Mouse (Mus musculus) heart, postnatal 0 days (tissue): ENCODE data around the gene Grm8. TPM values are rescaled to one million over a fixed set of nuclear protein-coding genes. Genes with fewer than 3 reads are reported as not detected.

ENCODE experiments used
- ATAC-seq: fragments of 200-750 bp; cut with Nextera tagmentation; 2 replicates; pipeline ENCODE4 v1.8.0; 2017; ENCODE audit warnings: low read depth, moderate number of reproducible peaks, moderate library complexity; ENCODE audit not compliant: insufficient read depth
- DNase-seq: peaks from one replicate; pipeline ENCODE4 v3.0.0-alpha.2; 2016; ENCODE audit warnings: low spot score
- H3K27ac ChIP-seq: fragments of 300-500 bp; sonication (generic); 2 replicates; pipeline ENCODE4 v1.5.1; 2014; ENCODE audit warnings: low read depth, mild to moderate bottlenecking
- H3K27me3 ChIP-seq: fragments of 300-500 bp; sonication (generic); 2 replicates; pipeline ENCODE4 v1.6.1; 2014; ENCODE audit warnings: low read length, mixed read lengths; ENCODE audit not compliant: control insufficient read depth, insufficient read depth
- H3K36me3 ChIP-seq: fragments of 300-500 bp; sonication (generic); replicated peaks from 2 replicates; pipeline ENCODE4 v1.6.1; 2014; ENCODE audit warnings: low read length, mixed read lengths; ENCODE audit not compliant: control insufficient read depth, insufficient read depth
- H3K4me1 ChIP-seq: fragments of 300-500 bp; sonication (generic); 2 replicates; pipeline ENCODE4 v1.6.1; 2014; ENCODE audit warnings: antibody characterized with exemption; ENCODE audit not compliant: control insufficient read depth, insufficient read depth
- H3K4me2 ChIP-seq: fragments of 300-500 bp; sonication (generic); 2 replicates; pipeline ENCODE4 v1.6.1; 2014; ENCODE audit warnings: low read depth, mild to moderate bottlenecking, low read length, moderate library complexity
- H3K4me3 ChIP-seq: fragments of 300-500 bp; sonication (generic); 2 replicates; pipeline ENCODE4 v1.5.1; 2014; ENCODE audit warnings: low read depth, low read length
- H3K9ac ChIP-seq: fragments of 300-500 bp; sonication (generic); replicated peaks from 2 replicates; pipeline ENCODE4 v1.6.1; 2014; ENCODE audit warnings: low read depth, low read length, mixed read lengths
- H3K9me3 ChIP-seq: fragments of 300-500 bp; sonication (generic); replicated peaks from 2 replicates; pipeline ENCODE4 v1.6.1; 2016; ENCODE audit warnings: low read length; ENCODE audit not compliant: control insufficient read depth
- CTCF ChIP-seq: IDR thresholded peaks from 2 replicates; pipeline ENCODE4 v1.5.1; 2016; ENCODE audit warnings: antibody characterized with exemption, control low read depth, low read depth
- EP300 ChIP-seq: IDR thresholded peaks from 2 replicates; pipeline ENCODE4 v1.6.1; 2016; ENCODE audit warnings: antibody characterized with exemption, low read depth
- WGBS: fragments of 180-500 bp; shearing (Covaris S2); extraction: QIAGEN DNeasy Blood & Tissue Kit; methylation state at CpG from one replicate; pipeline ENCODE4 v1.1.7; 2014; 5-methylcytosine and 5-hydroxymethylcytosine counted together
- polyA plus RNA-seq: library from polyadenylated mRNA; unstranded; fragments of >200 nt; fragmentation: Nextera tagmentation; extraction: Ambion mirVana; gene quantifications from 2 replicates; pipeline ENCODE4 v1.2.1, GENCODE M21; 2015
- total RNA-seq: library from RNA; depleted of rRNA; stranded (reverse); fragments of >200 nt; gene quantifications from 2 replicates; pipeline ENCODE4 v1.2.3, GENCODE M21; 2014; ENCODE audit warnings: low replicate concordance

The Grm8 gene
- total and polyA plus RNA-seq, 2 experiments from 2014 or later = not detected

- ATAC-seq = no peak
- Histone ChIP-seq H3K36me3 (no peaks in the 10 kb centered on the region), H3K9ac (no peak overlapping the region), H3K27ac (no peak overlapping the region), H3K4me3 (no peak overlapping the region), H3K27me3 (no peaks in the 10 kb centered on the region), H3K4me2 (no peak overlapping the region), H3K4me1 (no peaks in the 10 kb centered on the region), H3K9me3 (no peaks in the 10 kb centered on the region)
- DNase-seq = no peak
- TF ChIP-seq CTCF (no peak), EP300 (no peak)
- WGBS = 75% methylated on average over 3 of the region's 3 CpGs
Observed at GRCm38 (mm10) chr6:27982598-27982997, 152.4 kb downstream of the Grm8 start.

- Histone ChIP-seq H3K4me2 (no peak overlapping the region), H3K27ac (no peak overlapping the region), H3K4me1 (no peaks in the 10 kb centered on the region), H3K4me3 (no peak overlapping the region), H3K9ac (no peak overlapping the region), H3K36me3 (no peaks in the 10 kb centered on the region), H3K27me3 (no peaks in the 10 kb centered on the region), H3K9me3 (no peaks in the 10 kb centered on the region)
- WGBS = 20% methylated on average over 1 of the region's 1 CpGs
- ATAC-seq (no peak), DNase-seq (no peak)
- TF ChIP-seq EP300 (no peak), CTCF (no peak)
Observed at GRCm38 (mm10) chr6:27982021-27982420, 153.0 kb downstream of the Grm8 start.

- H3K36me3 ChIP-seq = no peaks in the 10 kb centered on the region
- H3K27me3 ChIP-seq = no peaks in the 10 kb centered on the region
- no peak for ATAC-seq
- no peaks in the 10 kb centered on the region for H3K9me3 ChIP-seq
- no peak overlapping the region for H3K4me3 ChIP-seq
- H3K27ac ChIP-seq = no peak overlapping the region
- TF ChIP-seq EP300 (no peak), CTCF (no peak)
- no peak for DNase-seq
- no peak overlapping the region for H3K9ac ChIP-seq
- no peak overlapping the region for H3K4me2 ChIP-seq
- 87% methylated on average over 5 of the region's 5 CpGs for whole genome bisulfite sequencing
- H3K4me1 ChIP-seq = no peaks in the 10 kb centered on the region
Observed at GRCm38 (mm10) chr6:27977361-27977760, 157.6 kb downstream of the Grm8 start.

GRCm38 (mm10) chr6:27968859-27969258 is 166.1 kb downstream of the Grm8 start:
- no peaks in the 10 kb centered on the region for H3K4me1 ChIP-seq
- WGBS = 76% methylated on average over 2 of the region's 2 CpGs
- no peak for TF ChIP-seq EP300
- TF ChIP-seq CTCF = no peak
- H3K4me2 ChIP-seq = no peak overlapping the region
- H3K9me3 ChIP-seq = no peaks in the 10 kb centered on the region
- ATAC-seq (no peak), DNase-seq (no peak)
- H3K36me3 ChIP-seq = no peaks in the 10 kb centered on the region
- H3K4me3 ChIP-seq = no peak overlapping the region
- no peak overlapping the region for H3K9ac ChIP-seq
- H3K27ac ChIP-seq = no peak overlapping the region
- H3K27me3 ChIP-seq = no peaks in the 10 kb centered on the region

- H3K36me3 ChIP-seq = no peaks in the 10 kb centered on the region
- H3K9ac ChIP-seq = no peak overlapping the region
- WGBS = 69% methylated on average over 3 of the region's 3 CpGs
- no peak for DNase-seq
- no peaks in the 10 kb centered on the region for H3K27me3 ChIP-seq
- no peak overlapping the region for H3K4me2 ChIP-seq
- TF ChIP-seq EP300 (no peak), CTCF (no peak)
- no peak overlapping the region for H3K4me3 ChIP-seq
- H3K27ac ChIP-seq = no peak overlapping the region
- no peaks in the 10 kb centered on the region for H3K9me3 ChIP-seq
- H3K4me1 ChIP-seq = no peaks in the 10 kb centered on the region
- ATAC-seq = no peak
Observed at GRCm38 (mm10) chr6:27967037-27967436, 167.9 kb downstream of the Grm8 start.

GRCm38 (mm10) chr6:27965237-27965636 is 169.7 kb downstream of the Grm8 start:
- Histone ChIP-seq H3K9me3 (no peaks in the 10 kb centered on the region), H3K27me3 (no peaks in the 10 kb centered on the region), H3K4me3 (no peak overlapping the region), H3K4me1 (no peaks in the 10 kb centered on the region), H3K36me3 (no peaks in the 10 kb centered on the region), H3K9ac (no peak overlapping the region), H3K27ac (no peak overlapping the region), H3K4me2 (no peak overlapping the region)
- ATAC-seq (no peak), DNase-seq (no peak)
- TF ChIP-seq EP300 = no peak
- TF ChIP-seq CTCF = no peak
- 19% methylated on average over 2 of the region's 2 CpGs for WGBS
